Mouse (Mus musculus): ENCODE measurements around the gene Hacd4.

GRCm38 (mm10) chr4:88438326-88438989 is at the start of gene Hacd4:
- TF ChIP-seq CTCF (IDR thresholded peaks at IDR 0.05; ENCODE audit: control insufficient read depth, insufficient read depth, insufficient read length) (no peak), MAX (IDR thresholded peaks at IDR 0.05) (no peak), MYOD1 (IDR thresholded peaks at IDR 0.05; ENCODE audit: control insufficient read depth, insufficient read length, low read depth) (no peak), USF1 (IDR thresholded peaks at IDR 0.05; ENCODE audit: low read depth) (no peak), MYOG (IDR thresholded peaks at IDR 0.05; ENCODE audit: control insufficient read depth, extremely low read depth, insufficient read length) (no peak), FOSL1 (IDR thresholded peaks at IDR 0.05; ENCODE audit: insufficient read depth, low read length, poor library complexity, severe bottlenecking) (no peak)

Data from C2C12 (cell line).